8 mouse cellular contexts compared by ENCODE assay signal in genomic region chr17:28007179-28007811, GRCm38 (mm10).
A peak's percentile ranks its signal among the peaks of the same experiment; 100 is the strongest.
DNase-seq lines count a peak whose midpoint lies in the region; ATAC-seq and TF ChIP-seq lines count a peak whose summit lies in the region.

No protein-coding gene starts in this region.

- H3K36me3 ChIP-seq in intestine, embryonic 14.5 days (ENCODE audit: control insufficient read depth, insufficient read depth, low read length) = no peaks in the 10 kb centered on the region
- no peaks in the 10 kb centered on the region for H3K36me3 ChIP-seq in liver, embryonic 15.5 days (replicated peaks)

- H3K27me3 ChIP-seq in intestine, embryonic 14.5 days (replicated peaks; ENCODE audit: control insufficient read depth, insufficient read depth, low read length) = no peaks in the 10 kb centered on the region
- H3K27me3 ChIP-seq in liver, embryonic 15.5 days = no peaks in the 10 kb centered on the region

- no peaks in the 10 kb centered on the region for H3K9me3 ChIP-seq in intestine, embryonic 14.5 days (ENCODE audit: control insufficient read depth, low read length)
- H3K9me3 ChIP-seq in liver, embryonic 15.5 days (replicated peaks) = no peaks in the 10 kb centered on the region

- peak overlapping the region; percentile 23 for H3K4me3 ChIP-seq in cortical plate, adult 2 months (ENCODE audit: insufficient read depth, low read length)
- H3K4me3 ChIP-seq in intestine, embryonic 14.5 days (ENCODE audit: low read depth, low read length) = peak overlapping the region; percentile 23
- H3K4me3 ChIP-seq in liver, embryonic 15.5 days (replicated peaks) = peak overlapping the region; percentile 47

- H3K27ac ChIP-seq in cortical plate, adult 2 months (ENCODE audit: insufficient read depth, low read length) = peak overlapping the region; percentile 71
- peak overlapping the region; percentile 94 for H3K27ac ChIP-seq in intestine, embryonic 14.5 days (ENCODE audit: low read depth)
- H3K27ac ChIP-seq in liver, embryonic 15.5 days (replicated peaks) = peak overlapping the region; percentile 74

- peaks cover 11% of the 10 kb centered on the region for H3K4me1 ChIP-seq in cortical plate, adult 2 months (ENCODE audit: control insufficient read depth, insufficient read depth, low read length)
- H3K4me1 ChIP-seq in intestine, embryonic 14.5 days (replicated peaks; ENCODE audit: control insufficient read depth, insufficient read depth, low read length) = peaks cover 49% of the 10 kb centered on the region
- H3K4me1 ChIP-seq in liver, embryonic 15.5 days (replicated peaks) = peaks cover 58% of the 10 kb centered on the region

- TF ChIP-seq POLR2A in cortical plate, adult 2 months (IDR thresholded peaks at IDR 0.05; ENCODE audit: extremely low read depth, insufficient read depth, low read length) = 0 out of 2 replicates have a peak, but pooled peaks have one; percentile 11

- peak; percentile 27 for DNase-seq in NIH3T3 (ENCODE audit: low read depth)
- DNase-seq in intestine, embryonic 14.5 days (ENCODE audit: low spot score) = peak; percentile 72
- peak; percentile 60 for DNase-seq in neural tube, embryonic 10.5 days (ENCODE audit: extremely low spot score, low spot score)
- no peak for DNase-seq in cerebellum, adult 9-10 months
- DNase-seq in layer of hippocampus, adult 9-10 months (ENCODE audit: low spot score) = no peak

- peak; percentile 68 for ATAC-seq in granulocyte monocyte progenitor cell, adult 5-6 weeks (replicated peaks; ENCODE audit: poor library complexity, severe bottlenecking)
- no peak for ATAC-seq in intestine, embryonic 14.5 days (replicated peaks; ENCODE audit: low FRiP score, low TSS enrichment, low read depth)
- ATAC-seq in liver, embryonic 15.5 days (ENCODE audit: insufficient read depth) = peak; percentile 45

- peak overlapping the region; percentile 38 for H3K9ac ChIP-seq in intestine, embryonic 14.5 days (ENCODE audit: low read length)
- H3K9ac ChIP-seq in liver, embryonic 15.5 days = peak overlapping the region; percentile 37

- TF ChIP-seq CTCF in cortical plate, adult 2 months (IDR thresholded peaks at IDR 0.05; ENCODE audit: extremely low read depth, insufficient read depth, low read length) = no peak

- peak overlapping the region; percentile 53 for H3K4me2 ChIP-seq in intestine, embryonic 14.5 days (ENCODE audit: low read length)
- H3K4me2 ChIP-seq in liver, embryonic 15.5 days = peak overlapping the region; percentile 69

- WGBS in intestine, embryonic 14.5 days = 12% methylated on average over 29 of the region's 29 CpGs
- WGBS in liver, embryonic 15.5 days (ENCODE audit: insufficient replicate concordance) = 2% methylated on average over 29 of the region's 29 CpGs

Comparison
In these comparisons a context has a peak if more than half of its experiments do, and no peak if none do; other contexts are left out.
1. DNase-seq: peak in NIH3T3 (single experiment), intestine, embryonic 14.5 days (single experiment) and neural tube, embryonic 10.5 days (single experiment); none in cerebellum, adult 9-10 months (single experiment) and layer of hippocampus, adult 9-10 months (single experiment).
2. Peak in every context shown above with its lines, with median percentiles within 50 percentile points of each other: H3K27ac ChIP-seq and H3K4me3 ChIP-seq.